Mouse (Mus musculus): Measurements from ENCODE around the gene Prl5a1. TPM values are rescaled to one million over a fixed set of nuclear protein-coding genes. Genes with fewer than 3 reads are reported as not detected.

The Prl5a1 gene
- not detected in 2 replicates for total RNA-seq (2012; rRNA removed)
- not detected for polyA plus RNA-seq (2012; ENCODE audit: insufficient read depth in 1 of 2, insufficient read length in 2 of 2, low read depth in 1 of 2, low replicate concordance in 2 of 2, missing spikeins in 1 of 2)

- TF ChIP-seq ETS1 (IDR thresholded peaks at IDR 0.05; ENCODE audit: low read depth, low read length) (no peak), MEF2A (IDR thresholded peaks at IDR 0.05; ENCODE audit: extremely low read depth, insufficient replicate concordance, low read depth, low read length, poor library complexity, severe bottlenecking) (no peak)
- Histone ChIP-seq H3K27ac (ENCODE audit: control insufficient read depth, low read depth, low read length) (no peak within 1 kb of the TSS), H3K9me3 (replicated peaks; ENCODE audit: insufficient read depth, low read length) (no peaks in the 10 kb centered on the region), H3K27me3 (ENCODE audit: control insufficient read depth in 1 of 2, insufficient read depth in 2 of 2, low read length in 2 of 2) (no peaks in the 10 kb centered on the region), H3K4me1 (ENCODE audit: control insufficient read depth in 1 of 2, insufficient read depth in 2 of 2, low read length in 2 of 2) (no peaks in the 10 kb centered on the region), H3K36me3 (ENCODE audit: control insufficient read depth in 1 of 2, insufficient read depth in 2 of 2, low read length in 2 of 2) (no peaks in the 10 kb centered on the region), H3K4me3 (ENCODE audit: control insufficient read depth in 1 of 2, insufficient read depth in 1 of 2, low read depth in 2 of 2, low read length in 2 of 2) (no peak within 1 kb of the TSS), H3K79me2 (ENCODE audit: control insufficient read depth, insufficient read depth, low read length, poor library complexity) (no peaks in the 10 kb centered on the region), H3K9ac (ENCODE audit: control insufficient read depth, low read depth, low read length, poor library complexity, severe bottlenecking) (no peak within 1 kb of the TSS)
- DNase-seq (ENCODE audit: low read depth, low spot score) = no peak
Measured at GRCm38 (mm10) chr13:28142184-28142583, at the start of gene Prl5a1. Prl5a1 (plus strand) TSS chr13:28142484.

DNA sequence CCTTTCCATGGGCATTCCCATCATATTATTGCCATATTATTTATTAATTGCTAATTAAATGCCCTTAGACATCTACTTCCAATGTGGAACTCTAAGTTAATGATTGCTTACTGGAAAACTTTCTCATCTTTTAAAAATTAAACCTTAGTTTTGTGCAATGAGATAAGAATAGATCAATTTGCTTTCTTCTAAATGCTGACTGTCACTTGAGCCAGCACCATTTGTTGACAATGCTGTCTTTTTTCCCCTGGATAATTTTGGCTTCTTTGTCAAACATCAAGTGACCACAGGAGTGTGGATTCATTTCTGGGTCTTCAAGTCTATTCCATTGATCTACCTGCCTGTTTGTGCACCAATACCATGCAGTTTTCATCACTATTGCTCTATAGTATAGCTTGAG, 46.1 kb upstream of the Prl5a1 start:
- no peaks in the 10 kb centered on the region for H3K36me3 ChIP-seq (ENCODE audit: control insufficient read depth in 1 of 2, insufficient read depth in 2 of 2, low read length in 2 of 2)
- no peaks in the 10 kb centered on the region for H3K79me2 ChIP-seq (ENCODE audit: control insufficient read depth, insufficient read depth, low read length, poor library complexity)
- no peak overlapping the region for H3K27ac ChIP-seq (ENCODE audit: control insufficient read depth, low read depth, low read length)
- no peak for TF ChIP-seq SIN3A (IDR thresholded peaks at IDR 0.05; ENCODE audit: low read length)
- no peak for TF ChIP-seq NELFE (IDR thresholded peaks at IDR 0.05; ENCODE audit: low read depth, low read length)
- TF ChIP-seq ZKSCAN1 (IDR thresholded peaks at IDR 0.05; ENCODE audit: low read depth, low read length) = no peak
- no peak for TF ChIP-seq RAD21 (IDR thresholded peaks at IDR 0.05; ENCODE audit: low read depth, low read length)
- TF ChIP-seq NRF1 (IDR thresholded peaks at IDR 0.05; ENCODE audit: insufficient read depth, low read depth, low read length, poor library complexity, severe bottlenecking) = no peak
- no peak for TF ChIP-seq USF2 (IDR thresholded peaks at IDR 0.05; ENCODE audit: borderline replicate concordance in 1 of 2, insufficient read depth in 1 of 2, low read depth in 1 of 2, low read length in 2 of 2)
- TF ChIP-seq MYB (IDR thresholded peaks at IDR 0.05; ENCODE audit: low read depth, low read length) = no peak
- TF ChIP-seq KAT2A (conservative IDR thresholded peaks at IDR 0.05; ENCODE audit: low read depth, low read length) = no peak
- TF ChIP-seq JUND (IDR thresholded peaks at IDR 0.05; ENCODE audit: low read depth, low read length) = no peak
- TF ChIP-seq ZNF384 (IDR thresholded peaks at IDR 0.05; ENCODE audit: low read depth, low read length) = no peak
- TF ChIP-seq TCF12 (IDR thresholded peaks at IDR 0.05; ENCODE audit: low read depth, low read length) = no peak
- TF ChIP-seq MAX (IDR thresholded peaks at IDR 0.05; ENCODE audit: low read length) = no peak
- no peak for TF ChIP-seq POLR2AphosphoS5 (IDR thresholded peaks at IDR 0.05; ENCODE audit: borderline replicate concordance, low read depth, low read length)
- no peak for TF ChIP-seq GABPA (IDR thresholded peaks at IDR 0.05; ENCODE audit: low read depth, low read length)
- no peak for TF ChIP-seq BHLHE40 (IDR thresholded peaks at IDR 0.05; ENCODE audit: borderline replicate concordance, low read depth, low read length)
- TF ChIP-seq POLR2AphosphoS2 (IDR thresholded peaks at IDR 0.05; ENCODE audit: low read length) = no peak
- TF ChIP-seq ZMIZ1 (IDR thresholded peaks at IDR 0.05; ENCODE audit: low read depth, low read length) = no peak
- no peak for TF ChIP-seq POLR2A (IDR thresholded peaks at IDR 0.05; ENCODE audit: control insufficient read depth in 1 of 2, insufficient read depth in 1 of 2, low read depth in 1 of 2, low read length in 2 of 2, poor library complexity in 1 of 2)
- TF ChIP-seq SMC3 (IDR thresholded peaks at IDR 0.05; ENCODE audit: low read depth, low read length) = no peak
- H3K9me3 ChIP-seq (replicated peaks; ENCODE audit: insufficient read depth, low read length) = no peaks in the 10 kb centered on the region
- no peak for DNase-seq (ENCODE audit: low read depth, low spot score)
- H3K27me3 ChIP-seq (ENCODE audit: control insufficient read depth in 1 of 2, insufficient read depth in 2 of 2, low read length in 2 of 2) = no peaks in the 10 kb centered on the region
- no peaks in the 10 kb centered on the region for H3K4me1 ChIP-seq (ENCODE audit: control insufficient read depth in 1 of 2, insufficient read depth in 2 of 2, low read length in 2 of 2)
- H3K4me3 ChIP-seq (ENCODE audit: control insufficient read depth in 1 of 2, insufficient read depth in 1 of 2, low read depth in 2 of 2, low read length in 2 of 2) = no peak overlapping the region
- no peak overlapping the region for H3K9ac ChIP-seq (ENCODE audit: control insufficient read depth, low read depth, low read length, poor library complexity, severe bottlenecking)

Data from MEL (cell line).